Mouse (Mus musculus) midbrain, embryonic 12.5 days (tissue): ENCODE measurements around the gene Bcas1. TPM values are rescaled to one million over a fixed set of nuclear protein-coding genes. Genes with fewer than 3 reads are reported as not detected.

Source experiments
- ATAC-seq: fragments of 200-750 bp; cut with Nextera tagmentation; 2 replicates; pipeline ENCODE4 v1.8.0; 2017; ENCODE audit warnings: low read depth, moderate TSS enrichment, moderate library complexity; ENCODE audit not compliant: low FRiP score
- H3K27ac ChIP-seq: fragments of 300-500 bp; sonication (generic); replicated peaks from 2 replicates; pipeline ENCODE4 v1.5.1; 2016; ENCODE audit warnings: mild to moderate bottlenecking
- H3K27me3 ChIP-seq: fragments of 300-500 bp; sonication (generic); 2 replicates; pipeline ENCODE4 v1.6.1; 2016; ENCODE audit warnings: mild to moderate bottlenecking
- H3K36me3 ChIP-seq: fragments of 300-500 bp; sonication (generic); 2 replicates; pipeline ENCODE4 v1.6.1; 2016
- H3K4me1 ChIP-seq: fragments of 300-500 bp; sonication (generic); 2 replicates; pipeline ENCODE4 v1.6.1; 2016
- H3K4me2 ChIP-seq: fragments of 300-500 bp; sonication (generic); replicated peaks from 2 replicates; pipeline ENCODE4 v1.6.1; 2016; ENCODE audit warnings: mild to moderate bottlenecking, moderate library complexity
- H3K4me3 ChIP-seq: fragments of 300-500 bp; sonication (generic); 2 replicates; pipeline ENCODE4 v1.5.1; 2016; ENCODE audit warnings: mild to moderate bottlenecking
- H3K9ac ChIP-seq: fragments of 300-500 bp; sonication (generic); replicated peaks from 2 replicates; pipeline ENCODE4 v1.6.1; 2016; ENCODE audit warnings: mild to moderate bottlenecking, moderate library complexity
- H3K9me3 ChIP-seq: fragments of 300-500 bp; sonication (generic); 2 replicates; pipeline ENCODE4 v1.6.1; 2016; ENCODE audit warnings: mild to moderate bottlenecking
- WGBS: fragments of 180-500 bp; shearing (Covaris S2); methylation state at CpG from one replicate; pipeline ENCODE4 v1.1.7; 2016; 5-methylcytosine and 5-hydroxymethylcytosine counted together
- polyA plus RNA-seq: library from polyadenylated mRNA; unstranded; fragments of >200 nt; fragmentation: Nextera tagmentation; extraction: Ambion mirVana; gene quantifications from 2 replicates; pipeline ENCODE4 v1.2.1, GENCODE M21; 2016

The Bcas1 gene
- polyA plus RNA-seq, 1 experiment from 2014 or later = 5.1 TPM

DNA sequence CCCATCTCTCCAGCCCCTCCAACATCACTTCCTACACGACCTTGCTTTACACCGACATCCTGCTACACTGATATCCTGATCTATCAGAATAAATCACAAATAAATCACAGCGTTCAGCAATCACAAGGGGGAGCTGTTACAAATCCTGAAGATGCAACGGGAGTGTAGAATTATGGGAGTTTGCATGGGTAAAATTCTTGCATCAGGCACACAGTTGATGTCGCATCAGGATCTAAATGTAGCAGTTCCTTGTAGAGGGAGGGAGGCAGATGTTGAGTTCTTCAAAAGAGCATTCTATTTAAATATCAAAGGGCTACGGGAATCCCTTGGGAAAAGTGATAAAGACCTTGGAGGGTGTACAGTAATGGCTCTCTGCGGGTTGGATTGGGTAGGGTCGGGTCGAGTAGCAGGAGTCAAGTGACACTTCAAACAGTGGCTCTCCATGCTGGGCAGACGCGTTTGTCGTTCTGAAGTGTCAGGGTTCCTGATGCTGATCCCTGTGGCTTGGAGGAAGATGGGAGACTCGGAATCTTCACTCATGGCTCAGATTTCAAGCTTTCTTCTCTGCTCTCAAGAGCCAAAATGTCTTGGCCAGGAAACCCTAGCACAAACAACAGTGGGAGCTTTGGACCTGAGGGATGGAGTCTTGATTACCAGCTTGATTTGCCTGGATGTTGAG lies 16.0 kb downstream of the Bcas1 start:
- Histone ChIP-seq H3K4me3 (peak overlapping the region; percentile 22), H3K27me3 (peaks cover 42% of the 10 kb centered on the region), H3K27ac (no peak overlapping the region), H3K9me3 (no peaks in the 10 kb centered on the region), H3K4me1 (peaks cover 15% of the 10 kb centered on the region), H3K36me3 (no peaks in the 10 kb centered on the region), H3K9ac (no peak overlapping the region), H3K4me2 (peak overlapping the region; percentile 43)
- WGBS = 18% methylated on average over 13 of the region's 13 CpGs
- ATAC-seq = peak; percentile 41; the same call in 1 of the 2 replicates

GRCm38 (mm10) chr2:170410677-170411489 lies 16.8 kb downstream of the Bcas1 start:
- no peak overlapping the region for H3K9ac ChIP-seq
- peak overlapping the region; percentile 22 for H3K4me3 ChIP-seq
- H3K9me3 ChIP-seq = no peaks in the 10 kb centered on the region
- peak; percentile 38; the same call in 1 of the 2 replicates for ATAC-seq
- H3K4me1 ChIP-seq = peaks cover 21% of the 10 kb centered on the region
- H3K36me3 ChIP-seq = no peaks in the 10 kb centered on the region
- H3K27me3 ChIP-seq = peaks cover 42% of the 10 kb centered on the region
- 32% methylated on average over 23 of the region's 23 CpGs for WGBS
- no peak overlapping the region for H3K27ac ChIP-seq
- H3K4me2 ChIP-seq = peak overlapping the region; percentile 43

GRCm38 (mm10) chr2:170406438-170406837 lies 21.2 kb downstream of the Bcas1 start:
- Histone ChIP-seq H3K9me3 (no peaks in the 10 kb centered on the region), H3K4me2 (0 out of 2 replicates have a peak overlapping the region, but pooled peaks have one; percentile 13), H3K27ac (peak overlapping the region; percentile 49; the same call in 1 of the 2 replicates), H3K27me3 (peaks cover 30% of the 10 kb centered on the region), H3K4me1 (peaks cover 33% of the 10 kb centered on the region), H3K4me3 (no peak overlapping the region), H3K9ac (no peak overlapping the region), H3K36me3 (no peaks in the 10 kb centered on the region)
- 55% methylated on average over 14 of the region's 14 CpGs for WGBS
- ATAC-seq = no peak

DNA sequence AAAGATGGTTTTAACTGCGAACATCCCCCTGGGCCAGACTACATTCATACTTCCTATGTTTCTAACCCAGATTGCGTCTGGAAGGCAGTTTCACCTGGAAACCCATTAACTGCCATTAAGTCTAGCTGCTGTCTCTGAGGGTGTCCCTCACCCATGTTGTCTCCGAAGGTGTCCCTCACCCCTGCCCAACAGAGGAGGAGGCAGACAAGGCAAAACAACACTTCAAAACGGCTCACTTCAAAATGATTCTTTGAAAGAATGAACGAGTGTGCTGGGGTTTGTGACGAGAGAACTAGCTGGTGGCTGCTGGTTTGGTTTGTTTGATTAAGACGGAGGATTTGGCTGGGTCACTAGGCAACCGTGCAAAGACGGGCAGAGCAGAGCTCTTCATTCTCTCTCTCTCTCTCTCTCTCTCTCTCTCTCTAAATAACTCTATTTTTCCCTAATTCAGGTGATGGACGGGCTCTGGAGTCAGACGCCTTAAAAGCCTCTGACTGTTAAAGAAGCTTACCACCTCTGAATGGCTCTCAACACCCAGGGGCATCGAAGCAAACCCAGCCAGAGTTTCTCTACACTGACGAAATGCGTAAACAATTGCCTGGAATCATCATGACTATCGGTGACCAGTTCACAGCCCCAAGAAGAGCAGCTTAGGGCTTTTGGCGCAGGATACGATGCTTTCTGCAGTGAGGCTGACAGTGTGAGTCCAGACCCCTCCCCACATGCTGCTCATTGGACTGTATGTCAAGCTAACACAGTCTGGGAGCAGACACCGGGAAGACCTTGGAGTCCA lies 22.7 kb downstream of the Bcas1 start:
- Histone ChIP-seq H3K9ac (no peak overlapping the region; the same call in none of the 2 replicates), H3K27ac (peak overlapping the region; percentile 58; the same call in 1 of the 2 replicates), H3K27me3 (peaks cover 18% of the 10 kb centered on the region), H3K4me2 (peak overlapping the region; percentile 40), H3K36me3 (no peaks in the 10 kb centered on the region), H3K4me3 (no peak overlapping the region), H3K9me3 (no peaks in the 10 kb centered on the region), H3K4me1 (peaks cover 30% of the 10 kb centered on the region)
- no peak for ATAC-seq
- 9% methylated on average over 18 of the region's 18 CpGs for WGBS

DNA sequence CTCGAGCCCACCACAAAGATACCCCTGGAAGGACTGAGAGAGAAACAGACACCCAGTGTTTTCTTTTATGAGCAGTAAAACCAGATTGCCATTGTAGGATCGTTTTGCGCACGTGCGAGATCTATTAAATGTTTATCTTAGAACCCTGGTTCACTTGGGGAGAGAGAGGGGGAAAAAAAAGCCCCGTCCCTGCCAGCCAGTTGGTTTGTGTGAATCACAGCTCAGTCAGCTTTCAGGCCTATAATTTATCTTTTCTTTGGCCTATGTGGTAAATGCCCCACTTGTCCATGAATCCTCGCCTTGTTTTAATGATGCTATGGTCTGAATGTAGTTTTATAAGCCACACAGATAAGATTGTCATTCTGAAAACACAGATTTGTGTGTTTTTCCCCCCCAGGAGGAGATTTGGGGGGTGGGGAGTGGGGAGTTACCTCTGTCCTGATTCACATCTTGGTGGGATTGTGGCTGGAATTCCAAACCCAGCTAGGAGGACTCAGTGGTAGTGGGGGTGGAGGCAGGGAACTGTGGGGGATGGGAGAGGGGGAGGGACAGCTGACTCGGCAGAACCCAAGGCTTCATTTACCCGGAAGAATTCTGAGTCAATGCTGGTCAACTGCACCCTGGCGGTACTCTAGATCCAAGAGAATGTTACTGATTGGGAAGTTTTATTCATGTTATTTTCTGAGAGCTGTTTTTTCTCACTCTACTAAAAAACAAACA lies 23.8 kb downstream of the Bcas1 start:
- WGBS = 38% methylated on average over 10 of the region's 10 CpGs

GRCm38 (mm10) chr2:170401211-170401799 lies 26.3 kb downstream of the Bcas1 start:
- ATAC-seq = peak; percentile 73
- Histone ChIP-seq H3K9ac (peak overlapping the region; percentile 24; the same call in 1 of the 2 replicates), H3K27ac (no peak overlapping the region), H3K27me3 (no peaks in the 10 kb centered on the region), H3K4me3 (peak overlapping the region; percentile 35), H3K36me3 (no peaks in the 10 kb centered on the region), H3K4me1 (peaks cover 28% of the 10 kb centered on the region), H3K9me3 (no peaks in the 10 kb centered on the region), H3K4me2 (peak overlapping the region; percentile 54)
- under 1% methylated on average over 17 of the region's 17 CpGs for WGBS

More for the DNA sequence above, 23.8 kb downstream of the Bcas1 start:
- Histone ChIP-seq H3K27ac (0 out of 2 replicates have a peak overlapping the region, but pooled peaks have one; percentile 35), H3K4me2 (no peak overlapping the region), H3K36me3 (no peaks in the 10 kb centered on the region), H3K9ac (no peak overlapping the region), H3K9me3 (no peaks in the 10 kb centered on the region), H3K4me3 (no peak overlapping the region), H3K4me1 (peaks cover 30% of the 10 kb centered on the region), H3K27me3 (peaks cover 9% of the 10 kb centered on the region)
- no peak for ATAC-seq

DNA sequence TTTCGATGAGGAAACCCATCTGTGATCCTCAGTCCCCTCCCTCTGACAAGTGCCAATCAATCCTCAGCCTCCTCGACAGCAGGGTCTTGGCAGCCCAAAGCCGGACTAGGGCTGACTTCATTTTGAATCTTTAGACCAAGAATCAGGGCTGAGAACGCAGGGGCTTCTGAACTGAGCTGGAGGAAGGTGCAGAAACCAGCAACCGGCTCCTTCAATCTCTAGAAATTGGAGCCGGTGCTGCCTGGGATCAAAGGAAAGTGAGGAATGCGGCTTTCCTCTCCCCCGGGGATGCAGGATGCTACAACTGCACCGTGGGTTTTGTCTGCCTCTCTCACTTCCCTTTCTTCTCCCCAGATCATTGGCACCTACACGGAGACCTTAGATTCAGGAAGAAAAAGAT lies 27.0 kb downstream of the Bcas1 start:
- Histone ChIP-seq H3K4me2 (peak overlapping the region; percentile 54), H3K4me1 (peaks cover 21% of the 10 kb centered on the region; the same call in 1 of the 2 replicates), H3K27ac (no peak overlapping the region), H3K36me3 (no peaks in the 10 kb centered on the region), H3K9ac (peak overlapping the region; percentile 24; the same call in 1 of the 2 replicates), H3K4me3 (peak overlapping the region; percentile 19; the same call in 1 of the 2 replicates), H3K9me3 (no peaks in the 10 kb centered on the region), H3K27me3 (no peaks in the 10 kb centered on the region)
- no peak for ATAC-seq
- 3% methylated on average over 10 of the region's 10 CpGs for WGBS

- Histone ChIP-seq H3K27me3 (no peaks in the 10 kb centered on the region), H3K27ac (no peak overlapping the region), H3K36me3 (no peaks in the 10 kb centered on the region), H3K9me3 (0 out of 2 replicates have a peak, but pooled peaks cover 5% of the 10 kb centered on the region), H3K9ac (no peak overlapping the region), H3K4me1 (no peaks in the 10 kb centered on the region), H3K4me3 (no peak overlapping the region), H3K4me2 (no peak overlapping the region)
- 78% methylated on average over 1 of the region's 1 CpGs for WGBS
- ATAC-seq = no peak
Observed at GRCm38 (mm10) chr2:170391994-170392393, 35.7 kb downstream of the Bcas1 start.

- Histone ChIP-seq H3K36me3 (no peaks in the 10 kb centered on the region), H3K4me2 (no peak overlapping the region), H3K4me3 (no peak overlapping the region), H3K9ac (no peak overlapping the region), H3K9me3 (no peaks in the 10 kb centered on the region), H3K27me3 (no peaks in the 10 kb centered on the region), H3K27ac (no peak overlapping the region), H3K4me1 (no peaks in the 10 kb centered on the region)
- ATAC-seq = no peak
- WGBS = 82% methylated on average over 5 of the region's 5 CpGs
Observed at GRCm38 (mm10) chr2:170388320-170388719, 39.3 kb downstream of the Bcas1 start.

DNA sequence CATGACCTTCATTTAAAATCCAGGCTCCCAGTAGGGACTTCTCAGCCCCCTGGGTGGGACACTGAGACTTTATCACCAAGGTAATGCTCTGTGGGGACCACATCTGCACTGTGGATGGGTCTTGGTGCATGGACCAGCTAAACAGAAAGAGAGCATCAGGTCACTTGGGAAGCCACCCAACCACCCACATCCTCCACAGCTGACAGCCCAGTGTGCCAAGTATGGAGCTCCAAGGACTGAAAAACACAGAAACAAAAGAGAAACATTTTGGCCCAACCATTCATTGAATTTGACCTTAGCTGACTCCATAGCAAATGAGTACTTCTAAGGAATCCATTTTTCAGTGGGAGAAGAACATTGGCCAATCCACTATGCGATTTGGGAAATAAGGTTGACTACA lies 42.1 kb downstream of the Bcas1 start:
- H3K4me2 ChIP-seq = no peak overlapping the region
- ATAC-seq = no peak
- 97% methylated on average over 1 of the region's 1 CpGs for WGBS
- H3K4me3 ChIP-seq = no peak overlapping the region
- H3K9me3 ChIP-seq = no peaks in the 10 kb centered on the region; the same call in 1 of the 2 replicates
- no peak overlapping the region for H3K9ac ChIP-seq
- no peaks in the 10 kb centered on the region for H3K36me3 ChIP-seq
- H3K4me1 ChIP-seq = no peaks in the 10 kb centered on the region
- no peaks in the 10 kb centered on the region for H3K27me3 ChIP-seq
- H3K27ac ChIP-seq = no peak overlapping the region

GRCm38 (mm10) chr2:170384770-170385169 lies 42.9 kb downstream of the Bcas1 start:
- no peak overlapping the region for H3K4me3 ChIP-seq
- whole genome bisulfite sequencing = 92% methylated on average over 1 of the region's 1 CpGs
- no peaks in the 10 kb centered on the region for H3K36me3 ChIP-seq
- no peak for ATAC-seq
- no peak overlapping the region for H3K27ac ChIP-seq
- no peaks in the 10 kb centered on the region for H3K4me1 ChIP-seq
- no peaks in the 10 kb centered on the region for H3K27me3 ChIP-seq
- no peak overlapping the region for H3K4me2 ChIP-seq
- H3K9me3 ChIP-seq = no peaks in the 10 kb centered on the region; the same call in 1 of the 2 replicates
- no peak overlapping the region for H3K9ac ChIP-seq
